Mouse (Mus musculus) mouse embryonic stem cell (cell line): ENCODE measurements at regions not wholly inside any gene's neighbourhood (a gene's known extent, or its start where the extent isn't known, plus 50 kb on each side); places are given as distances from the start of the nearest gene placed in this dataset.

Experiments
- in situ Hi-C, 2 experiments: fragments of 300-500 bp; cut with MboI; formaldehyde crosslinking; loops; 1 replicate in 1 of 2; 3 replicates in 1 of 2; pipeline ENCODE4 v1.14.3; 2019 to 2020; ENCODE audit warnings: low sequenced_read_pairs in 2 of 2, low pct_unique_long_range_greater_than_20kb in 1 of 2, mixed read lengths in 1 of 2; ENCODE audit not compliant: unreplicated experiment in 1 of 2

DNA sequence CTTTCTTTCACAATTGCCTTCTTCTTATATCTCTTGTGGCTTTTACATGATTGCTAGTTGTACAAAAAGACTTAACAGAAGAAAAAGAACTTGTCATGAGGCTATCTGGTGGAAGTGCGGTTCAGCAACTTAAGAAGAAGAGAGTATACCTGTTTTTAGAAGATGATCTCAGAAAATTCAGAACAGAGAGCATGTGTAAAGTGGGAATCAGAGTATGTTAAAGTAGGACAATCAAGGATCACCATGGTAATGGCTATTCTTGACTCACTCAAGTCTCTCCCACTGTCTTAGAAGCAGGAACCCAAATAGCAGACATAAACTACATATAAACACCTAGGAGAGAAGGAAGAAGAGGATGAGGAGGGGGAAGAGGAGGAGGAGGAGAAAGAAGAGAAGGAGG is 857.9 kb upstream of the Nr2f1 start:
- in situ Hi-C loops: no loop called here

DNA sequence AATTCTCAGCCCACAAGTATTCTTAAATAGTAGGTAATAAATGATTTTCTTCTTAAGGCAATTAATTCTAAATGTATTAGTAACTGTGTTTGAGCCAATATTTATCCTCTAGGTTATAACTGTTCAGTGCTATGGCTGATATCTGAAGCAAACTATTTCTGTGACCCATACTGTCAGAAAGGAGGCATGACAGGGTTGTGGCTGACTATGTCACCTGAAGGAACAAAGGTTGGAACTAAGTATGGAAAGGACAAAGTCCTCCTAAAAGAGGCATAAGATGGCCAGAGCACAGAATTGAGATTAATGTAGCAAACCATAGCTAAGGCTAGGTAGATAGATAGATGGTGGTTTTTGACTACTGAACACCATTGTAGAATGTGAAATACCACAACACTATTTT is 854.9 kb upstream of the Nr2f1 start:
- in situ Hi-C loops: no loop called here

DNA sequence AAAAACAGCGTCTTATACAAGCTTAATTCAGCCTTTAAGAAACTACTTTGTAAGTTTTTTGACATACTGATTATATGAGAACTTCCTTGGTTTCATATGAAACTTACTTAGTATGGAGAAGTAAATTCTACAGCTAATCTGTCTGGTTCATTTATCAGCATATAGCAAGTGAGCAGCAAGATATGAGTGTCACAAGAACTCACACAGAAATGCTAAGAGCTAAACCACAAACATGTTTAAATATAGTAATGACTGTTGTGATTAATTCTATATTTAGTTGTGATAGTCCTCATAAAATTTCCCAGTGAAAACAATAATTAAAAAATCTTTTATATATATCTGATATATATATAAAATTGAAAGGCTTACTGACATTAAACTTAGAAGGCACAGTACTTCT is 853.9 kb upstream of the Nr2f1 start:
- in situ Hi-C loops: no loop called here

DNA sequence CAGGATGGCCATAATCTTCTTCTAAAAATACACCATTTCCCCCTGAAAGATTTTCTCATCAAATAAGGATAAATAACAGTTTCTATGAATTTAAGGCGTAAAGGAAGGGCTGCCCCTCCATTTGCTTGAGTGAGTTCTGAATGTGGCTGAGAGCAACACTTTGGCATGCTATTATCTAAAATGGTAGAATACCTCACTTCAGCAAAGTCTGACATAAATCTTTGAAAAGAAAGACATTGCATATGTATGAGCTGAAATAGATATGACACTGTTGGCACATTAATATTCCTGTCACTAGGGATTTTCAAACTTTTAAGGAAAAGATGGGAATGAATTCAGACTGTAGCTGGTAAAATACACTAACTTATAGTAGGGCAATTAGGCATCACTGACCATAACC is 847.7 kb upstream of the Nr2f1 start:
- in situ Hi-C loops: loop anchor here in 1 of 2 experiments (25.0 kb wide), 1 partner anchor 410 kb away; no protein-coding TSS in a partner anchor

DNA sequence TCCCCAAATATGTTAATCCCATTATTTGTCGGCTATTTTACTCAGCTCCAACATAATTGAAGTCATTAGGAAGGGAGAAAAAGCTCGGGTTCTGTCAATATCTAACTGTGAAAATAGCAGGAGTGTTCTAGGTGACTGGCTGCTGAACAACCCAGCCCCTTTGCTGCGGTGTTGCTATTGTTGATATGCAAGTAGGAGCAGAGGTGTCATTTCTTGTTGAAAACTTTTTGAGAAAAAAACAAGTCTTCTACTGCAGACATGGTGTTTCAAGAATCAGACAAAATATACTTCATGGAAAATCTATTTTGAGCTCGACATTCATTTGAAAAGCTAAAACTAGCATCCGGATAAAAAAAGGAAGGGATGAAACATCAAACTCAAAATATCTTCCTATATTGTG is 845.1 kb upstream of the Nr2f1 start:
- in situ Hi-C loops: loop anchor here in 1 of 2 experiments (25.0 kb wide), 1 partner anchor 407 kb away; no protein-coding TSS in a partner anchor

DNA sequence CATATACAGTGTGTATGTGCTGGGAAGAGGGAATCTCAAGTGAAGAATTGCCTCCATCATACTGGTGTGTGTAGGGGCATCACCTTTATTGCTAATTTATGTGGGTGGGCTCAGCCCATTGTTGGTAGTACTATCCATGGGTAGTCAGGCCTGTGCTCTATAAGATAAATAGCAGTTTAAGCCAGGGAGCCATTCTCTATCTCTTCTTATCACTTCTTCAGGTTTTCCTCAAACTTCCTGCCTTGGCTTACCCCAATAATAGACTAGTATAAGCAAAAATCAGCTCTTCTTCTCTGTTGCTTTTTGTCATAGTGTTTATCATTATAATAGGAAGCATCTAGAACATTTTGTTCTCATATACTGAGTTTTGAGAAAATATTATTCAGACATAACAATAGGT is 838.3 kb upstream of the Nr2f1 start:
- in situ Hi-C loops: loop anchor here in 1 of 2 experiments (25.0 kb wide), 1 partner anchor 401 kb away; no protein-coding TSS in a partner anchor

DNA sequence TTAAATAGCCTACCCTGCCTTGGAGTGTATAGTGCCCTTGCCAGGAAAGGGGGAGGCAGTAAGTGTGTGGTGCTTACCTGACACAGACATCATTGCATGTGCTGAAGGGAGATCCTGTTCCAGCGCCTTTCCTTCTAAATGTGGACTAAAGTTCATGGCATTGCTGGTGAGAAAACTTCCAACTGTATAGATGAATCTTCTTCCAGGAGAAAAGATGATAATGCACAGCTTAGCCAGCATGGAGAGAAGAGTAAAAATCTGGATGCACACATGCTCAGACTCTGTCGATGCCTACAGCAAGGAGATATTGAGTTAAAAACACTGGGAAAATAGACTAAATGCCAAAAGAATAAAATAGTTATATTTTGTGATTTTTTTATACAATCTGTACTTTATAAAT is 835.7 kb upstream of the Nr2f1 start:
- in situ Hi-C loops: loop anchor here in 1 of 2 experiments (25.0 kb wide), 1 partner anchor 398 kb away; no protein-coding TSS in a partner anchor

DNA sequence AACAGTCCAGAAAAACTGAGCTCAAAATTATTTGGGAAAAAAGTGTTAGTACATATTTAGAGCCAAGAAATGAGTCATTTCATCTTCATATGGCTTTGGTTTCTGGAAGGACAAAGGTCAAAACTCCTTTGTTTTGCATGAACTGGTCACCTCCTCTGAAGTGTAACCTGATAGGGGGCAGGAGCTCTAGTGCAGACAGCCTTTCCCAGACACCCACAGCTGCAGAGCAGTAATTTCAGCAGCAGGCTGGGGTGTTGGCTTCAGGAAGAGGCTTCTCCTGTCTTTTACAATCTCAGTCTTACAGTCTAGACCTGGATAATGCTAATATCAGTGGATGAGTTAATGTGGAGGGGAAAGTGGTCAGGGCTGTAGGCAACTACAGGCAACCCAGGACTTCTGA is 830.4 kb upstream of the Nr2f1 start:
- in situ Hi-C loops: loop anchor here in 1 of 2 experiments (25.0 kb wide), 1 partner anchor 393 kb away; no protein-coding TSS in a partner anchor

DNA sequence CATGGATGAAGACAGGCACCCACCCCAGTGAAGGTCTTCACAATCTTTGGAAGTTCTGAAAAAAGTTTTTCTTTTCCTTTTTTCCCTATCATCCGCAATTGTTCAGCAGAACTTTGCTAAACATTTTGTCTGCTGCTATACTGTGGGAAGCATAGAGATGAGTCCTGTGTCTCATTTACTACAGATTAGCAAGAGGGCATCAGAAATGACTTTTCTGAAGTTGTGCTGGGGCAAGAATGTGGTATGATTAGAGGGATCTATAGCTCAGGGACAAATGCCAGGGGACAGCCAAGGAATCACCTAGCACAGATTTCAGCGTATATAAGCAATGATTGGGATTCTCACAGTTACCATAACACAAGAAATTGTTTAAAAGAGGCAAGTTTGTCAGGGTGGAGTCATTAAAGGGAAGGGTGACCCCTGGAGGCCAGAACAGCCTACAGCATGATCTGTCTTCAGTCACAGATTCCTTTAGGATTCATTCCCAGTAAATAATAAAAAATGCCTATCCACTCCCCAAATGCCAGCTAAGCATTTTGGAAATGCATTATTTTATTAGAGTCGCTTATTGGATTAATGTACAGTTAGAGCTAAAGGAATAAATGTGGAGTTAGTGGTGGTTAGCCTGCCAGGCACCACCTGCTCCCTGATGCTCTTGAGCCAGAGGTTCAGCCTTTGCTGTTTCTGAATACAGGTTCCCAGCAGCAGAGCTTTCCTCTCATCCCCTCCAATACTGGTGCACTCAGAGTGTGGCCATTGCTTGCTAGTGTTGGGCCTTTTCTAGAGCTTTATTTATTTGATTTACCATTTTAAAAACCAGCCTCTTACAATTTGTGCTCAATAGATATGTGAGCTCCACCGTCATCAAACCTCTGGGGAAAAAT is 828.6 kb upstream of the Nr2f1 start:
- in situ Hi-C loops: loop anchor here in 1 of 2 experiments (25.0 kb wide), 1 partner anchor 391 kb away; no protein-coding TSS in a partner anchor

DNA sequence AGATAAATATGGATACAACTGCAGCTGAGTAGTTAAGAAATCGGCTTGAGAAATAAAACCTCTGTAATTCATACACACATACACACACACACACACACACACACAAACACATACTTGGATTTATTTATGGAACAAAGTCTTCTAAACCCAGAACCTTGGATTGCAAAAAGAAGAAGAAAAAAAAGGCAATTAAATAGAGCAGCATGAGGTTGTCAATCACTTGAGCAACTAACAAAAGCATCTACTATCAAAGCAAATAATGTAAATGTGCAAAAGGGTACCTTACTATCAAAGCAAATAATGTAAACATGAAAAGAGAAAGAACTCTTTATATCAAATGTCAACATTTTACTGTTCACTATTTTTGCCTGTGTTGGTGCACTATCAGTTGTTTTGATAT is 826.1 kb upstream of the Nr2f1 start:
- in situ Hi-C loops: loop anchor here in 1 of 2 experiments (25.0 kb wide), 1 partner anchor 388 kb away; no protein-coding TSS in a partner anchor

DNA sequence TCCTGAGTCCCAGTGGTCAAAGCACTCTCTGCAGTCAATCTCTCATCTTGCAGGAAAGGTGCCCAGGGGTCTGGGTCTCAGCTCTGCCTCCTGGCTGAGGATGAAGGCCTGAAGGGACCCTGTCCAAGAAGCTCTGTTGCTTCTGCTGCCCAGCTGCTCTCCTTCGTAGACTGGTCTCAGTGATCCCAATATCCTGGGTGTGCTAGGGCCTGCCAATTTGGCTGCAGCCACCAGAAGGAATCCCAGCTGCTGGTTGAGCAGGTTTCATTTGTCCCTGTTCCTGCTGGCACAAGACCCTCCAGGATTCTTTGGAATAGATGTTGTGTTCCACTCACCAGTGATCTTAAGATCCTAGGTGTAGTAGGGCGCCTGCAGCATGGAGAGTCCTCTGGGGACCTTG is 818.5 kb upstream of the Nr2f1 start:
- in situ Hi-C loops: no loop called here

DNA sequence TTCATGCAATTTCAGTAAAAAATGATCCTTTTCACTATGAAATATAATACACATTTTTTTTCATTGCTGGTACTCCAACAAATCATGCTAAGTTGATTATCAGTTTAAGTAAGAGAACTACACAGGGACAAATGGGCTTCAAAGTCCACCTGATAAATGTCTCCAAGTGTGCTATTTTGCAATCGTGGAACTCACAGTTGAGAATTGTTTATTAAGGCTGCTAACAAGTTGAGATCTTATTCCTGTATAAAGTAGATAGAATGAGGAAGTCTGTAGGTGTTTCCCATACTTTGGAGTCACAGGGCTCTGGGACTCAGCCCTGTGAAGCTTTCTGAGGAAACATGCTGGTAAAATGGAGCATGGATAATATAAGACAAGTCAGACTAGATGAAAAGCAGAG is 803.8 kb upstream of the Nr2f1 start:
- in situ Hi-C loops: no loop called here

DNA sequence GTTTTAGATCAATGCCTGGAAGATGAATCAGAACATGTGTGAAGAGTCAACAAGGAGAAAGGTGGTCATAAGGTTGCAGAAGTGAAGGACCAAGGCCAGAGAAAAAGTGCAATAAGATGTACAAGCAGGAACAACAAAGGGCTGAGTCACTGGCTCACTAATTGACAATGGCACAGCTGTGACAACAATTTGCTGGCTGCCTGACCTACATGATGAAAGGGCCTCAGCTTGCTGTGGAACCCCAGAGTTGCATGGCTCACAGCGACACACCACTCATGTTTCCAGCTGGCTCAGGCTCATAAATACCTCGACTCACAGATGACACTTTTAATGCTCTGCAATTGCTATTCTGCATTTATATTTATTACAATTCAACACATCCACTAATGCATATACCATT is 799.3 kb upstream of the Nr2f1 start:
- in situ Hi-C loops: no loop called here

DNA sequence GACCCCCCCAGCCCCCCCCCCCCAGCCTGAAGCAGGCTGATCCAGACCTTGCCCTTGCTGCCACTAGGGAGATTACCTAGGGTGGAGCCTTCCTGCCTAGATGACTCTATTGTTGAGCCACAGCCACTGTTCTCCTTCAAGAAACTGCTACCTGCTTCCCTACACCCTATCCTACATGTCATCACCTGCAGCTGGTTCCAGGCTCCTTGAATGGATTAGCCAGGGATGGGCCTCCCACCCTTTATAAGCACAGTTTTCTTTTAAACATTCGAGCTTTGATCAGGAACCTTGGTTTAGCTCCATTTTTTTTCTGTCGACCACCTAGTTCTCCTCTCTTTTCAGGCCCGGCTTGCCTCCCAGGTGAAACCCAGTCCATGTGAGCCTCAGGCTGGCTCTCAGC is 792.8 kb upstream of the Nr2f1 start:
- in situ Hi-C loops: no loop called here

DNA sequence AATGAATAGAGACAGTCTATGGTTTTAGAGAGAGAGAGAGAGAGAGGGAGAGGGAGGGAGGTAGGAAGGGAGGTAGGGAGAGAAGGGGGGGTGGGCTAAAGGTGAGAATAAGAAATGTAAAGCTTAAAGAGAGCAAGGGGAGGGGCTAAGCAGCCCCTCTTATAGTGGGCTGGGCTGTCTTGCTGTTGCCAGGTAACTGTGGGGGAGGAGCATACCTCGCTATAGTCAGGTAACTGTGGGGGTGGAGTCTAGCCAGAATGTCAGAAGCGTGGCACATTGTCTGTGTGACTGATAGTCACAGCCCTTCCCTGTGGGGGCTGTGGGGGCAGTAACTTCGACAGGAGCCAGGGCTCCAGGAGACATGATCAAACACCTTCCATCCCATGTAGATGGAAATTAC is 786.4 kb upstream of the Nr2f1 start:
- in situ Hi-C loops: no loop called here

DNA sequence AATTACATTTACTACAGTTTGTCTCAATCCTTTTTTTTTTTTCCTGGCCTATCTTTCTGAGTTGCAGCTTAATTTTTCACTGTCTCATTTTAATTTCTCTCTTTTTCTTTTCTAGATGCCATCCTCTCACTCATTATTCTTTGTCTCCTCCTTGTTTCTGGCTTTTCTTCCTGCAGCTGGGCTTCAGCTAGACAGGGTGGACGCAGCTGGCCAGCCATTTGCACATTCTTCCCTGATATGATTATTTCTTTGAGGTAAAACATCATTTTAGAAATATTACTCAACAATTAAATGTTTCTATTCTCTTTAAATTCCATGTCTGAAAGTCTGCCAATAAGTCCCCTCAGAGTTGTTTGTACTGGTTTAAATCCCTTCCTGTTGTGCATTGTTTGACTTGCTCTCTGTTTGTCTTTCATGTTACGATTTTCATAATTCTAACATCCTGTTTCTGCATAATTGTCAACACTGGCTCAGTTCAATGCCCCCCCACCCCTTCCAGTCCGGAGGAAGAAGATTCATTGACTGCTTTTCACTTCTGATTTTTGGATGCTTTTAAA is 777.7 kb upstream of the Nr2f1 start:
- in situ Hi-C loops: no loop called here

DNA sequence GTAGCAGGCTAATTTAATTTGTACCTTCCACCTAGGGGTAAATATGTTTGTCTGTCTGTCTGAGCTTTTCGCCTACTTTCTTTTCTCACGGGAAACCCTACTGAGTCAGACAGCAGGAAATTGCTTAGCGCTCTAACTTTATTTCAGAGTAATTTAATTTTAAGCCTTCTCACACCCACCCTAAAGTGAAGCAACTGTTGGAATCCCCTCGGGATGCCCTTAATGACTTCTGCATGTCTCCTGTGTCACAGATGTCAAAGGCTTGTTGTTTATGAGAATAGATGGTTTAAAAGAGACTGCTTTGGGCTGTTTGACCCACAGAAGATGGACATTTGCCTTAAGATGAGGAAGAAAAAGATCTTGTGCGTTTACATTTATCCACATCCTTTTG is 738.8 kb upstream of the Nr2f1 start:
- in situ Hi-C loops: no loop called here

DNA sequence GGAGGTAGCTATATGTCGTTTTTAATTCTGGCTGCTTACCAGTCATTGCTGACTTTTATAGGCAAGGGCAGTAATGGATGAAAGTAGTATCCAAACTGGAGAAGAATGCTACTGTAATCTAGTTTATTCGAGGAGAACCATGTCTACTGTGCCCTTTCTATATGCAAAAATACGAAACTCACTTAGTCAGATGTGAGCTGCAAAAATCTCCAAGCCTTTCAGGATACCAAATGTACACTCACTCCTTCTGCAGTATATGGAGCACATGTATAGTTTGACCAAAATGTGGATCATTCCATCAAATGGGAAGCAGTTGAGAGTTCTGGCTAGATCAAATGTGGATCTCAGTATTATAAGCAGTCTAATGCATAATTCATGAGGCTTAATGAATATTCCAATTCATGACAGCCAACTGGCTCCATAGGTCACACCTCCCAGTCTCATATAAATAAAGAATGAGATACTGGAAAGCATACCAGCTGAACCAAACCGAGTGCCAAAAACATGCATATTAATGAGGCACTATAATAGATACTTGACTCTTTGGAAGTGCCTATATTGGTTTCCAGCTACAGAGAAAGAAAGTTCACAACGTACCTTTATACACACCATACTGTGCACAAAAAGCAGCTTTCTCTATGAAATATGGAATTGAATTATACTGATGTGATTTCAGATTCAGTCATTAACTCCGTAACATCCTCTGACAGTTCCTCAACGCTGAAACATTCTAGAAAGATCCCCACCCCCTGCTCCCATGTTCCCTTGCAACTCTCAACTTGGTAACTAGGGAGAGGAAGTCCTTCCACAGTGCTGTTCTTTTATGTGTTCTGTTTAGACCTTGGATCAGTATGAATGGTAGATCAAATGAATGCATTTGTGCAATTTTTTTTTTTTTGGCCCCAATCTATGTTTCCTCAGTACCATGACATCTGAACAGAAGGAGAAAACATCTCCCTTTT is 738.1 kb upstream of the Nr2f1 start:
- in situ Hi-C loops: no loop called here
